Mouse (Mus musculus): Measurements from ENCODE around the gene Mrps5. TPM values are rescaled to one million over a fixed set of nuclear protein-coding genes. Genes with fewer than 3 reads are reported as not detected.

Mrps5 gene
- total and polyA plus RNA-seq, 3 experiments: 144 to 210 (median 188) TPM

DNA sequence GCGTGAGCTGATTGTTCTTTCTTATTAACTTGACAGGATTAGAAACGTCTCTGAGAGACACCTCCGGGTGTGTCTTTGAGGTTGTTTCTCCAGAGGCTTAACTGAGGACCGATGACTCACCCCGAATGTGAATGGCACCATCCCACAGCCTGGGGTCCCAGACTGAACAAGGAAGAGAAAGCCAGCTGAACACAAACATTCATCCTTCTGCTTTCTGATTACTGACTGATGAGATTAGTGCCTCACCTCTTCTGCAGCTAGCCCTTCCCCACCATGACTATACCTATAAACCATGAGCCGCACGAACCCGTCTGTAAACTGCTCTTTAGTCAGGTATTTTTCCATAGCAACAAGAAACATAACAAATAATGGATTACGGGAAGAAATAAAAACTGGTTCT is 52.0 kb downstream of the Mrps5 start:
- Histone ChIP-seq H3K27ac (ENCODE audit: insufficient read depth, low read depth) (no peak overlapping the region), H3K36me3 (replicated peaks in 1 of 2; ENCODE audit: control insufficient read depth in 1 of 2, insufficient read depth in 1 of 2, low read length in 1 of 2) (no peaks in the 10 kb centered on the region), H3K9me3 (replicated peaks; ENCODE audit: low read length) (no peaks in the 10 kb centered on the region), H3K4me2 (ENCODE audit: insufficient read depth, low read depth, poor library complexity, severe bottlenecking) (no peak overlapping the region), H3K79me2 (replicated peaks; ENCODE audit: control insufficient read depth, extremely low read depth, insufficient read depth, poor library complexity, severe bottlenecking) (no peaks in the 10 kb centered on the region), H3K27me3 (replicated peaks) (peaks cover 14% of the 10 kb centered on the region), H3K9ac (ENCODE audit: insufficient read depth, low read depth) (no peak overlapping the region), H3K4me1 (ENCODE audit: control insufficient read depth in 1 of 2, insufficient read depth in 2 of 2) (peaks cover 8 to 29% of the 10 kb centered on the region in 2 experiments), H3K4me3 (replicated peaks in 1 of 3; ENCODE audit: low read depth in 2 of 3, low read length in 2 of 3, poor library complexity in 1 of 3) (no peak overlapping the region)
- in situ Hi-C loops (cut with MboI; ENCODE audit: low pct_ligation_motif_present, low pct_unique_long_range_greater_than_20kb, low sequenced_read_pairs) (no loop called here), dilution Hi-C loops (cut with MboI; ENCODE audit: extremely low pct_ligation_motif_present, extremely low pct_unique_long_range_greater_than_20kb, low sequenced_read_pairs) (no loop called here)
- TF ChIP-seq ZC3H11A (IDR thresholded peaks at IDR 0.05; ENCODE audit: low read depth, low read length): no peak
- DNase-seq (ENCODE audit: extremely low read depth): no peak

GRCm38 (mm10) chr2:127643728-127644704 is 57.0 kb downstream of the Mrps5 start:
- H3K27ac ChIP-seq (ENCODE audit: insufficient read depth, low read depth): no peak overlapping the region
- TF ChIP-seq EP300 (IDR thresholded peaks at IDR 0.05; ENCODE audit: low read length): no peak
- peak; percentile 20; the same call in 1 of the 2 replicates for TF ChIP-seq ZNF384 (IDR thresholded peaks at IDR 0.05; ENCODE audit: low read depth, low read length)
- no peak for TF ChIP-seq MAZ (IDR thresholded peaks at IDR 0.05; ENCODE audit: low read depth, low read length)
- TF ChIP-seq TCF12 (IDR thresholded peaks at IDR 0.05; ENCODE audit: low read depth, low read length): peak; percentile 74; the same call in 1 of the 2 replicates
- TF ChIP-seq ETS1 (conservative IDR thresholded peaks at IDR 0.05; ENCODE audit: low read depth, low read length): peak; percentile 33; the same call in 1 of the 2 replicates

DNA sequence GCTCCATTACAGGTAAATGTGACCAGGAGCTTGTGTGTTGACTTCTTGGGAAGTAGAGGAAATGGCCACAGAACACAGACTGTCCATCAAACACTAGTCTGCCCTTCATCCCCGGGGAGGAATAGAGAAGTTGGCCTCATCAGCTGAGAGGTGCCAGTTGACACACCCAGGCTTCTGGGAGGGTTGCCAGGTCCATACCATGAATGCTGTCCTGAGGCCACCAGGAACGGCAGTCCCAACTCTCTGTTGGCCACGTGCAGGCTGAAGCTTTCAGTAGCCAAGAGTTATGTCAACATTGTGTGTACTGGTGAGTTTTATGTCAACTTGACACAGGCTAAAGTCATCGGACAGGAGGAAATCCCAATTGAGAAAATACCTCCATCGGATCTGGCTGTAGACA is 59.9 kb downstream of the Mrps5 start:
- no peaks in the 10 kb centered on the region for H3K36me3 ChIP-seq (replicated peaks in 1 of 2; ENCODE audit: control insufficient read depth in 1 of 2, insufficient read depth in 1 of 2, low read length in 1 of 2)
- DNase-seq (ENCODE audit: extremely low read depth): no peak
- H3K9me3 ChIP-seq (replicated peaks; ENCODE audit: low read length): peaks cover 2% of the 10 kb centered on the region
- H3K4me2 ChIP-seq (ENCODE audit: insufficient read depth, low read depth, poor library complexity, severe bottlenecking): no peak overlapping the region
- H3K27me3 ChIP-seq (replicated peaks): peaks cover 23% of the 10 kb centered on the region
- H3K27ac ChIP-seq (ENCODE audit: insufficient read depth, low read depth): no peak overlapping the region
- H3K9ac ChIP-seq (ENCODE audit: insufficient read depth, low read depth): no peak overlapping the region
- dilution Hi-C loops (cut with MboI; ENCODE audit: extremely low pct_ligation_motif_present, extremely low pct_unique_long_range_greater_than_20kb, low sequenced_read_pairs): no loop called here
- peaks cover 12 to 27% of the 10 kb centered on the region in 2 experiments for H3K4me1 ChIP-seq (ENCODE audit: control insufficient read depth in 1 of 2, insufficient read depth in 2 of 2)
- no peak overlapping the region for H3K4me3 ChIP-seq (replicated peaks in 1 of 3; ENCODE audit: low read depth in 2 of 3, low read length in 2 of 3, poor library complexity in 1 of 3)
- in situ Hi-C loops (cut with MboI; ENCODE audit: low pct_ligation_motif_present, low pct_unique_long_range_greater_than_20kb, low sequenced_read_pairs): no loop called here
- H3K79me2 ChIP-seq (replicated peaks; ENCODE audit: control insufficient read depth, extremely low read depth, insufficient read depth, poor library complexity, severe bottlenecking): no peaks in the 10 kb centered on the region
- no peak for TF ChIP-seq GABPA (IDR thresholded peaks at IDR 0.05; ENCODE audit: insufficient replicate concordance, low read depth, low read length)
- TF ChIP-seq SMC3 (IDR thresholded peaks at IDR 0.05; ENCODE audit: low read depth, low read length): no peak

More at GRCm38 (mm10) chr2:127643728-127644704, 57.0 kb downstream of the Mrps5 start:
- H3K9ac ChIP-seq (ENCODE audit: insufficient read depth, low read depth): no peak overlapping the region
- peaks cover 3% of the 10 kb centered on the region for H3K27me3 ChIP-seq (replicated peaks)
- dilution Hi-C loops (cut with MboI; ENCODE audit: extremely low pct_ligation_motif_present, extremely low pct_unique_long_range_greater_than_20kb, low sequenced_read_pairs): no loop called here
- DNase-seq (ENCODE audit: extremely low read depth): peak; percentile 54
- peak overlapping the region; percentile 67 for H3K4me2 ChIP-seq (ENCODE audit: insufficient read depth, low read depth, poor library complexity, severe bottlenecking)
- in situ Hi-C loops (cut with MboI; ENCODE audit: low pct_ligation_motif_present, low pct_unique_long_range_greater_than_20kb, low sequenced_read_pairs): no loop called here
- H3K79me2 ChIP-seq (replicated peaks; ENCODE audit: control insufficient read depth, extremely low read depth, insufficient read depth, poor library complexity, severe bottlenecking): no peaks in the 10 kb centered on the region
- H3K4me3 ChIP-seq (replicated peaks in 1 of 3; ENCODE audit: low read depth in 2 of 3, low read length in 2 of 3, poor library complexity in 1 of 3): no peak overlapping the region
- H3K9me3 ChIP-seq (replicated peaks; ENCODE audit: low read length): no peaks in the 10 kb centered on the region
- peaks cover 12 to 27% of the 10 kb centered on the region in 2 experiments for H3K4me1 ChIP-seq (ENCODE audit: control insufficient read depth in 1 of 2, insufficient read depth in 2 of 2)
- H3K36me3 ChIP-seq (replicated peaks in 1 of 2; ENCODE audit: control insufficient read depth in 1 of 2, insufficient read depth in 1 of 2, low read length in 1 of 2): no peaks in the 10 kb centered on the region
